Mouse (Mus musculus): ENCODE results near the gene Ank2.

DNA sequence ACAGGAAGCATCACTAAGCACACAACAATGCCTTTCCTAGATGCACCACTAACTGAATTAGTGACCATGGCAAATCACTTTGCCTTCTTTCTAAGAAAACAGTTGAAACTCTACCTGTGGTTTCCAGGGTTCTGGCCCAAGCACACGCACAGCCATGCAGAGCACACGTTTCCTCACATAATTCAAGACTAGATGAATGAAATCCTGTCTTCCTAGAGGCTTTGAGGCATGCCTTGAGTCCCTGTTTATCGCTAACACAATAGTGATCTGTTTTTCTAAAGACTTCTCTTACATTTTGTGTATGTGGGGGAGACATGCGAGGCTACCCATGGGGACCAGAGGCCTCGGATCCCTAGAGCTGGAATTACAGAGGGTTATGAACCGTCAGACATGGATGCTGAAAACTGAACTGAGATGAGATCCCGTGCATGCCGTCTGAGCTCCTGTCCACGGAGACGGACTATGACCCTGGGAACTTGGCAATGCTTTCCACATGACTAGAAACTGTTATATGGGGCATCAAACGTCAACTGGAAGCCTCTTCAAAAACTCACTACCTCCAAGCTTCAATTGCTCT is 256.8 kb downstream of the Ank2 start:
- TF ChIP-seq CTCF (IDR thresholded peaks at IDR 0.05; ENCODE audit: insufficient read depth, low read length) = no peak
- no peak for TF ChIP-seq POLR2A (IDR thresholded peaks at IDR 0.05; ENCODE audit: borderline replicate concordance, extremely low read depth, low read depth, low read length)
